Mouse (Mus musculus): ENCODE results near the gene Iqgap3. TPM values are rescaled to one million over a fixed set of nuclear protein-coding genes. Genes with fewer than 3 reads are reported as not detected.

Gene Iqgap3
- total RNA-seq, 4 experiments from 2014 or later = 0.61 to 2.3 (median 0.73) TPM

DNA sequence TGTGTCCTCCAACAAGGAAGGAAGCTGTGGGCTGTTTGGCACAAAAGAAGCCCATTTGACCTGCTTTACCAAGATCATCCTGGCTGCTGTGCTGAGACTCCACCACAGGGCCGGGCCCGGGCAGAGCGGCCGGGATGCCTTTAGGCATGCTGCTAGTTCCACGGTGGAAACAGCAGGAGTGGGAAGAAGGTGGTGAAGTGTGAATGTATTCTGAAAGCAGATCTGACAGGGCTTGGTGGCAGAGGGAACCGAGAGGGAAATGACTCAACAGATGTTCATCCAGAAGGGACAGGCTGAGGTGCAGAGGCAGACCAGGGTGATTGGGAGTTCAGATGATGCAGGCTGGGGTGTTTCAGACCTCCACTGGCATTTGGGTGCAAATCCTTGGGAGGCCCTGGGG, 15.9 kb downstream of the Iqgap3 start:
- DNase-seq = no peak

DNA sequence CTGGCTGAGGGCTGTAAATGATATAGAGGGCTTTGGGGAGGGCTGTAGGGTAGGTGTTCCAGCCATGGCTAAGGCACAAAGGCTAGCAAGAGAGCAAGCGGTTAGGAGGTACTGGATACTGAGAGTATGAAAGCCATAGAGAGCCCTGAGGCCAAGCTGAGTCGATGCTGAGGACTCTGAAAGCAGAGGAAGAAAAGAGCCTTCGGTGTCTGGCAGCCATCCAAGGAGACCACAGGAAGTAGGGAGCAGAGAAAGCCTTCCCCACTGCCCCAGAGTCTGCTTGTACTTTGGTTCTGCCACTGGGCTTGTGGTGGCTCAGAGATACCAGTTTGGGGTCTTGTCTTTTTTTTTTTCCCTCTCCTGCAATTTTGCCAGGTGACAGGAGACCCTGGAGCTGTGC, 18.5 kb downstream of the Iqgap3 start:
- no peak for DNase-seq

DNA sequence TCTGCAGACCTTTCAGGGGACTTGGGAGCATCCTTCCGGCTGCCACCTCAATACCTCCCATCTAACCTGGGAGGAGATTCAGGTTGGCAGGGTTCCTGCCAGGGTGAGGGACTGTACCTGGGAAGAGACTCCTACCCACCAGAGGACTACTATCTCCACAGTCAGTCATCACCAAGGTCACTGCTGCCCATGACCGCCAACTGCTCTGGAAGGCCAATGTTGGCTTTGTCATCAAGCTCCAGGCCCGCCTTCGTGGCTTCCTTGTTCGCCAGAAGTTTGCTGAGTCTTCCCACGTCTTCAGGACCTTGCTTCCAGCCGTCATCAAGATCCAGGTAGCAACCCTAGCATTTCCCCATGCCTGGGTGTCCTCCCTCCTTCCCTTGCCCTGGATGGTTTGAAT, 20.0 kb downstream of the Iqgap3 start:
- no peak for DNase-seq

DNA sequence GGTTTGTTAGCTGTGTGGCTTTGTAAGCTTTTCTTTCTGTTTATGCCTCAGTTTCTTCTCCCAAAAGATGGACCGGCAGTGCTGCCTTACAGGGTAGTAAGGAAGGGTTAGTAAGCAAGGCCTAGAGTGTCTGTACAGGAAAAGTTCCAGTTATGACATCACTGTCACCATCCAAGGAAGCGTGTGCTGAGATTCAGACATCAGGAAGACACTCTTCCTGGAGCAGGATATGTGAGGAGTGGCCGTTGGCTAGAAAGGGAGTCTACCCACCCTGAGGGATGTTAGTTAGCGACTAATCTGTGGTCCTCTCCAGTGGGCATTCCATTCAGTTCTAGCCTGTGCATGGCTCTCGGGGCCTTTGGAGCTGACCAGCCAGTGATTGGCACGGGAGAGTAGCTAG, 20.4 kb downstream of the Iqgap3 start:
- DNase-seq = no peak

DNA sequence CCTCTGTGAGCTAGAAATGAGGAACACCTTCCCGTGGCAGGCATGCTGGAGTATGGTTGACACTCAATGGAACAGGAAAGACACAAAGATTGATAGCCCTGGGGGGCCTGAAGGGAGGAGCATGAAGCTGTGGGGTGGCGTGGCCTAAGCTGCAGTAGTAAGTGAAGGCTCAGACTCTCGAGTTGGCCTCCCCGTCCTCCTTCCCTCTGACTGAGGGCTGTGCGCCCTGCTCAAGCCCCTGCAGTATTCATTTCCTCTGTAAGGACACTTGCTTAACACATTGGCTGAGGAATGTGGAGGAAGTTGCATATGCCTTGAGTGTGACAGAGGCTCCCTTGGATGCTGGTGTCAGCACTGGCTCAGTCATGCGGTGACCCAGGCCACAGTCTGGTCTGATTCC, 20.8 kb downstream of the Iqgap3 start:
- no peak for DNase-seq

DNA sequence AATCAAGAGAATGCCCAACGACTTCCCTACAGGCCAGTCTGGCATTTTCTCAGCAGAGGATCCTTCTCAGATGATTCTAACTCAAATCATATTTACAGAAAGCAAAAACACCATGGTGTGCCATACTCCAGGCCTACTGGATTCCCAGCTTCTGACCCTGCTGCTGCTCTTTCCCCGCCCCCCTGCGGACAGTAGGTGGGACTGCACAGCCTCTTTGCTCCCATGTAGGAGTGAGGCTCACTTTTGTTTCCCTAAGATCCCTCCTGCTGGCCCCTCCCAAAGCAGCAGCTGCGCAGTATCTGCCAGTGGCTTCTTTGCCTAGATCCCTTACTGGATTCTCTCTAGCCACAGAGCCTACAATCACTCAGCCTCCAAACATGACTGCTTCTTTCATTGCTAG, 24.4 kb downstream of the Iqgap3 start:
- no peak for DNase-seq

DNA sequence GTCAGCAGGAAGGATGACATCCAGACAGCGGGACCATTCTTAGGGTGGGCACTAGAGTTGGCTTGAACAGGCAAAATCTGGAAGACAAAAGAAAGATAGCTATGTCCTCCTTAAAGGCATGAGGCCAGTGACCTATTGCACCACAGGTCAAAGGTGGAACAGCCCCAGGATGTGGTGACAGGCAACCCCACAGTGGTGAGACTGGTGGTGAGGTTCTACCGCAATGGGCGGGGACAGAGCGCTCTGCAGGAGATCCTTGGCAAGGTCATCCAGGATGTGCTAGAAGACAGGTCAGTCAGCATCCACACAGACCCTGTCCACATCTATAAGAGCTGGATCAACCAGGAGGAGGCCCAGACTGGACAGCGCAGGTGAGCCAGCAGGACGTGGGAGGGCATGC, 27.4 kb downstream of the Iqgap3 start:
- no peak for DNase-seq

DNA sequence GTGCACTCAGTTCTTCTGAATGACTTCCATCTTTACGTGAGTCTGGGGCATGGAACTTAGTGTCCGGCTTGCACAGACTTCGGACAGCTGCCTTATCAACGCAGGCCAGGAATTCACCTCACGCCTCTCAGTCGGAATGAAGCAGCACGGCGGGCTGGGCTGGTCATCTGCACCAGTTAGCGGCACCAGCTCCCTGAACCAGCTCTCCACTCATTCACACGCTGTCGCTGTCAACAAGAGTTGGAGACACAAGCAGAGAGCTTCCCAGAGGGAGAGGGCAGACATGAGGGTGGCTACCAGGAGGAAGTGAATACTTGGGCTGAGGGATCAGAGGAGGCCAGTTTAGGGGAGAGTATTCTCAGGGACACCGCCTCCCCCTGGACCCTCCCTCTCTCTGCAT, 32.6 kb downstream of the Iqgap3 start:
- DNase-seq = no peak

DNA sequence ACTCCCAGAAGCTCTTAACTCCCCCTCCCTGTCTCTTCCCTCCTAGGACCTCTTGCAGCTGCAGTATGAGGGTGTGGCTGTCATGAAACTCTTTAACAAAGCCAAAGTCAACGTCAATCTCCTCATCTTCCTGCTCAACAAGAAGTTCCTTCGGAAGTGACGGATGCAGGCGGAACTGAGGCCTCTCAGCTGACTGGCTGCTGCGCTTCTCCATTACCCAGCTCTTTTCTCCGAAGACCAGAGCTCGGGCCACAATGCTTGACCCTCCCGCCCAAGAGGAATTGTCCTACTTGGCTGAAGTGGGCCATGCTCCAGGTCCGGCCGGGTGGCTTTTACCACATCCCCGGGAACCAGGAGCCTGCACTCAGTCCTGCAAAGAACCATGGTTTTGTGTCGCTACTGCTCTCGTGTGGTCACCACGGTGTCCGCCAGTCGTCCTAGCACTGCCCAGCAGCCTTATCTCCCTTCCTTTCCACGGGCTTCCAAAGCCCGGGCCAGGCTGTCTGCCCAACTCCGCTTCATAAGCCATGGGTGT, 38.4 kb downstream of the Iqgap3 start:
- DNase-seq = no peak

DNA sequence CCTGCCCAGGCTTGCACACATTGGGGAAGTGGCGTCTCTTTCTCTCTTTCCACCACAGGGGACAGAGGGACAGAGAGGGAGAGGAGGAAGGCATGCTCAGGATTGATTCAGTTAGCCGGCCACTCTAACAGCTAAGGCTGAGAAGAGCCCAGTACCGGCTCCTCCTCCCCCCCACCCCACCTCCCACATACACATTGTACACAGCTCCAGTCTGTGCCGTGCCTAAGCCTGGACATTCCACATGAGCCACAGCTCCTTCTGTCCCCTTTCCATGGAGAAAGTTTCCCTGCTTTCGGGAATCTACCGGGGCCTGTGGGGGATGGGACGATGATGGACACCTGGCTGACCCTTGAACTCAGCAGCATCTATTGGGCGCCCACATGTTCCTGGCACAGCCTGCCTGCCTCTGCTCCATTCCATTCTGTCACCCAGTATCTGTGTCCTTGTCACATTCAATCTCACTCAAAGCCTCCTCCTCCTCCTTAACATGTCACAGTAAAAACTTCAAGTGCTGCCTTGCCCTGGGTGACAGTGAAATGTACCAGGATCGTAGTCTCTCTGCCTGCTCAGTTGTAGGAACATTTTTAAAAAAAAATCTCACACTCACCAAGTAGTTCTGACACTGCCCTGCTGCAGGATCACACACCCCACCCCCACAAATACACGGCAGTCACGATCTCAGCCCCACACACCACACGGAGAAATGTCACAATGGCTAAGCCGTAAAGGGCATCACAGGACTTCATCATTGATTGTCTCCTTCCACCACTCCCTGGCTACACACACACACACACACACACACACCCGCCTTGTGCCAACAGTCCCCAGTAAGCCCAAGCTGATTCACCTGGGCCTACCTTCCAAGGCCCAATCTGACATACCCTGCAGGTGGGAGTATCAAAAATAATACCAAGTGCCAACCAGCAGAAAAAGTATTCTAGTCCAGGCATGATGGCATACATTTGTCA, 39.7 kb downstream of the Iqgap3 start:
- no peak for DNase-seq

DNA sequence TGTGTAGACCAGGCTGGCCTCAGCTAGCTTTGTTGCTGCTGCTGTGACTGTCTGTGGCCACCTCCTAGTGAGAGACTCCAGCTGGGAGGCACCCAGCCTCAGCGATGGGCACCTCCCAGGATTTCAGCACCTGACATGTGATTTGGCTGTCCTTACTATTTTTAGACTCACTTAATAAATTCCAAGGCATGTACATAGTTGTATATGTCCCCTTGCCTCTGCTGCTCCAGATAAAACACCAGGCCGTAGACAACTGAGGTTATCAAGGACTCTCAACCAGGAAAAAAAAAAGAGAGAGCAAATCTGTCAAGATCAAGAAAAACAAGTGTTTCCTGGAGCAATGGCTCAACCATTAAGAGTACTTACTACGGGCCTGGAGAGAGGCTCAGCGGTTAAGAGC, 43.4 kb downstream of the Iqgap3 start:
- no peak for DNase-seq

DNA sequence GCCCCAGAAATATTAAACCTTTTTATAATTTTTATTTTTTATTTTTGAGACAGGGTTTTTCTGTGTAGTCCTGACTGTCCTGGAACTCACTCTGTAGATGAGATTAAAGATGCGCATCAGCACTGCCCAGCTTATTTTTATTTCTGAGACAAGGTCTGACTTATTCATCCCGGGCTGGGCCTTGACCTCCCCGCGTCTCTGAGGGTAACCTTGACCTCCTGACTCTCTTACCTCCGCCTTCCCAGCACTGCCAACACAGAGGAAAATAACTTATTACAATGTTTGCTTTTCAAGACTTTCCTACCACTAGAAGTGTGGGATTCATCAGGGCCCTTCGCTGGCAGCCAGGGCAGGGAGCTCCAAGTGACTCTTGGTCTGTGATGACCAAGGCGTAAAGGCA, 44.4 kb downstream of the Iqgap3 start:
- peak; percentile 56 for DNase-seq

DNA sequence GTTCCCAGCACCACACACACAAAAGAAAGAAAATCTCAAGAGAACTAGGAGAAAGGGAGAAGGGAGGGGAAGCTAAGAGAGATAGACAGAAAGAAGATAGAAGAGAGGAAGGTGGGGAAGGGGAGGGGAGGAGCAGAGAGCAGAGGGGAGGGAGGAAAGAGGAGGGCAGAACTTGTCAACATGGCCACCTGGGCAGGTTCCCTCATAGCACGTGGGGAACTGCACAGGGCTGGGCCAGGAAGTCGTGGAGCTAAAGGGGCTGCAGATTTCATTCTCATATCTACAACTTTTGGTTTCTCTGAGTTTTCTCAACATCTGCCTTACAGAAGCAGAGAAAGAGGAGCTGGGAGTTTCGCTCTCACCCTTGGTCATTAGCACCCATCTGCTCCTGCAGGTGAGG, 45.9 kb downstream of the Iqgap3 start:
- DNase-seq = no peak

DNA sequence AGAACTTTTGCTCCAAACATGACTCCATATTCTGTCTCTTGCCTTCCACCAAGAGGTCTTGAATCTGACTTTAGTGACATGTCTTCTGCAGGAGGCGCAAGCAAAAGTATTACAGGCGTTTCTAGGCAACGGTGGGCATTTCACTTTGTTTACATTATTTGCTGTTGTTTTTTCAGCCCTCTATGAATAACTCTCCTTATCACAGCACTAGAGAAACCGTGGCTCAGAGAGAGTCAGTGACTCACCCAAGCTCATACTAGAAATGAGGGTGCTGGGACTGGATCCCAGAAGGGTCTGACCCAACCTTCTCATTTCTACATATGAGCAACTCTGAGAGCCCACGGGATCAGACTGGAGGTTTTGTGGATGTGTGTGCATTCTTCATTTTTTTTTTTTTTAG, 46.3 kb downstream of the Iqgap3 start:
- no peak for DNase-seq

DNA sequence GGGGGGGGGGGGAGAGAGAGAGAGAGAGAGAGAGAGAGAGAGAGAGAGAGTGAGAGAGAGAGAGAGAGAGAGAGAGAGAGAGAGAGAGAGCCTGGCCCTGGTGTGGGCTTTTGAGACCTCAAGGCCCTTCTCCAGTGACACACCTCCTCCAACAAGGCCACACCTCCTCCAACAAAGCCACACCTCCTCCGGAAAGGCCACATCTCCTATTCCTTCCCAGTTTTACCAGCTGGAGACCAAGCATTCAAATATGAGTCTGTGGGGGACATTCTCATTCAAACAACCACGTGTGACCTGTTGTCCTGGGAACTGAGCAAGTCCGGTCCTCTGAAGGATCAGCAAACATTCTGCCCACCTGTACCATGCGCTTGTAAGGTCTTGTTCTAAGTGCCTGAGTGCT, 47.2 kb downstream of the Iqgap3 start:
- DNase-seq = no peak

DNA sequence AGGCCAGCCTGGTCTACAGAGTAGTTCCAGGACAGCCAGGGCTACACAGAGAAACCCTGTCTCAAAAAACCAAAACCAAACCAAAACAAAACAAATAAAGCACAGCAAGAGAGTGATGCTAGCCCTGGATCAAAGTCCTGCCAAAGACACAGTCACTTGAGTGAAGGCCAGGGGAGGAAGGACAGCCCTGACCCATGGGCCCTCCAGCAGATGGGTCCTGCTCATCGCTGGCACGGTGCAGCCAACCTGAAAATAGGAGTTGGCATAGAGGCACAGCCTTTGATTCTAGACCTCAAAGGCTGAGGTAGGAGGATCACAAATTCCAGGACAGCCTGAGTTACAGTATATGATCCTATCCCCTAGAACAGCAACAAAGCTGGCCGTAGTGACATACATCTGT, 49.3 kb downstream of the Iqgap3 start:
- peak; percentile 57 for DNase-seq

DNA sequence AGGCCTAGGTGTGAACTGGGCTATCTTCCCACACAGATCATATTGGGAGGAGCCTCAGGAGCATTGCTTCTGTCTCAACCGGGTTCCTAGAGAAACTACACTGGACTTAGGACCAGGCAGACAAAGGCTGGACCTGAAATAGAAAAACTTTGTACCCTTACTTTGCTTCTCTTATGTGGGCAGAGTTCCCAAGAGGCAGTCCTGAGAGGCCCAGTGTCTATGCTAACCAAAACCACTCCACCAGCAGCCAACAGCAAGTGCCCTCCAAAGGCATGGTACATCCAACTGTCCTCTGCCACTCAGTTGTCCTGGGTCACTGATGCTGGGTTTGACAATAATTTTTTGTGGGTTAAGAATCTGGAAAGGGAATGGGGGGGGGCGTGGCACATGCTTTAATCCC, 50.7 kb downstream of the Iqgap3 start:
- no peak for DNase-seq

DNA sequence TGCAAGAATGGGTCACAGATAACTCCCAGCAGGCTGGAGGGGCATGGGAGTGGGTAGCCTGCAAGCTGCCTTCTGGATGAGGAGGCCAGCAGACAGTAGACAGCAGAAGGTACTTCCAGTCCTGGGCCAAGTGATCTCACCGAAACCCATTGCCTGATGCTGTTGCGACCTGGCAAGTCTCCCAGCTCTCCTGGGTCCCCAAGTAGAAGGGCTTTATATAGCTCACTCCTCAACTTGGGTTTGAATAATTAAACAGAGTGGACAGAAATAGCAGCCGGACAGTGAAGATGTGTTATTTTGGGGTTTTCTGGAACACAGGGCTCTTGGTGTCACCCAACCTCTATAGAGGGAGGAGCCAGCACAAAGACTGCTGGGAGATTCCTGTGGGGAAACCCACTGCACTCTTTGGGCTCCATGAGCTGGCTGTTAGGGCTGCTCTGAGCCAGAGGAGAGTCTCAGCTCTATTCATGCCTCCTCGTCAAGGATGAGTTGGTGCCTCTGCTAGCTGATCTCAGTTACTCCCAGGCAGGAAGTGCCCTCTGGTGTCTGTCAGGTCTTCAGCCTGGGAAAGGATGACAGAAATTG, 51.5 kb downstream of the Iqgap3 start:
- no peak for DNase-seq

DNA sequence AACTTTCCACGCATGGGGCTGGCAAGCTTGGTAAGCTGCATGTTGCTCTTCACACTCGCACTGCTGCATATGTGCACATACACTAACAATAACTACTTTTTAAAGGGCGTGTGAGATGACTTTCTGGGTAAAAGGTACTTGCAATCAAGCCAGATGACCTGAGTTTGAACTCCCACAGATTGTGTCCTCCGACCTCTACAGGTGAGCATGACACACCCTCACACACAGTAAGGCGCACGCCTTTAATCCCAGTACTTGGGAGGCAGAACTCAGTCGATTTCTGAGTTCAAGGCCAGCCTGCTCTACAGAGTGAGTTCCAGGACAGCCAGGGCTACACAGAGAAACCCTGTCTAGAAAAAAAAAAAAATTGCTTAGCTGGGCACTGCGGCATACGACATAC, 54.6 kb downstream of the Iqgap3 start:
- no peak for DNase-seq

DNA sequence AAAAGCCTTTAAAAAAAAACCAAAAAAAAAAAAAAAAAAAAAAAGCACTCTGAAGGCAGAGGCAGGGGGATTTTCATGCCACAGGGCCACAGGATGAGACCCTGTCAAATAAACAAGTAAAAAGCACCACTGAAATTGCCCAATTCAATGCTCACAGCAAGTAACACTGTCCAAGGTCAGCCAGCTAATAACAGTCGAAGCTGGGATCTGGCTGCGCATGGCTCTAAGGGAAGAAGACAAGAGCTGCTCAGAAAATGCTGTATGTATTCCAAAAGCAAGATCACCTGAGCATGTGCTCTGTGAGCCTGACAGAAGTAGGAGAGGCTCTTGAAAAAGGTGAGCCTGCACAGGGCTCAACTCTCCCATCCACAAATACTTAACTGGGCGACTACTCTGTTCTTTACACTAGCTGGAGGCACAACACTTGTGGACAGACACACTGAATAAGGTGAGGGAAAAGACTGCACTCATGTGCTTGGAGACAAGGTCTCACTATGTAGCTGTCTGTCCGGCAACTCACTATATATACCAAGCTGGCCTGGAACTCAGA, 55.2 kb downstream of the Iqgap3 start:
- DNase-seq = peak; percentile 40

DNA sequence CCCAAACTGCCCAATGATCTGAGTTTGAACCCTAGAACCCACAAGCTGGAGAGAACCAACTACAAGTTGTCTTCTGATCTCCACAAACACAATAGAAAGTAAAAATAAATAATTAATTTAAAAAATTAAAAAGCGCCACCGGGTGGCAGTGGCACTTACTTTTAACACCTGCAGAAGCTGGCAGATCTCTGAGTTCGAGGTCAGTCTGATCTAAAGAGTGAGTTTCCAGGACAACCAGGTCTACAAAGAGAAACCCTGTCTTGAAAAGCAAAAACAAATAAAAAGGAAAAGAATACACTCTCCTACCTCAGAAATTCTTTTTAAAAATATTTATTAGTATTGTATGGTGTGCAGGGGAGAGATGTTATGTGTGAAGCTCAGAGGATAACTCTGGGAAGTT, 56.0 kb downstream of the Iqgap3 start:
- no peak for DNase-seq

DNA sequence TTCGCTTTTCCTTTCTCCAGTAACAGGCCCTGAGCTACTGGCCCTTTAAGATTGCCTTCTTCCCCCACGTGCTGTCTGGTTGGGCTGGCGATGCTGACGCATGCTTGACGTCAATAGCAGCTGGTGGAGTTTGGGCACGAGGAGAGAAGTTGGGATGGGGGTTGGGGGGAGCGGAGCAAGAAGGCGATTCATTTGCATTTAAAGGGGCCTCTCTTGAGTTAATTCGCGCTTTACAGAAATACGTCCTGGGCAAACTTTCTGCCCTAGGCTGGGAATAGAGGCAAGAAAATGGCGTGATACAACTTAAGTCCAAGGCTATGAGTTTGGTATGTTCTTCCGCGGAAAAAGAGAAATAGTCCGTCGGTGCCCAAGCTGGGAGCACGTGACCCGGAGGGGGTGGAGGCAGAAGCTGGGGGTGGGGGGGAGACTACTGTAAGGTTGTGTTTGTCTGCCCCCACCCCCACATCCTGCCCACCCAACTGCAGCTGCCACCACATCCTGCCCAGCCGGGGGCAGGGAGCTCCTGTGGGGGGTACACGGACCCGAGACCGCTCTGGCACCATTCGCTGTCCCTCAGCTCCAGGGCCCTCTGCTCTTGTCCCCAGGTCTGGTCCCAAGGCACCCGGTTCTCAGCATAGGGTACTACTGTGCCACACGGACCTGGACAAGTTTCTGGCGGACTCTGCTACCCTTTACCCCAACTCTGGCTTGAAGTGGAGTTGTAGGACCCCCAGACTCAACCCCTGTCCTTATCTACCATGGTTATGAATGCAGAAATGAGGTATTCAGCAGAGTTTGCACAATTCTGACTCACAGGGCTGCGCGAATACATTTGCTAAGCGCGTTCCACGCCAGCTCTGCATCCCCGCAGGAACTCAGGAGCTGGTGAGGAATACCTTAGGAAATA, 56.8 kb downstream of the Iqgap3 start:
- DNase-seq = peak; percentile 97
